Mouse (Mus musculus): ENCODE data around the gene Fes. TPM values are rescaled to one million over a fixed set of nuclear protein-coding genes. Genes with fewer than 3 reads are reported as not detected.

Gene Fes
- polyA plus RNA-seq, 1 experiment from 2014 or later, result 9.0 TPM

DNA sequence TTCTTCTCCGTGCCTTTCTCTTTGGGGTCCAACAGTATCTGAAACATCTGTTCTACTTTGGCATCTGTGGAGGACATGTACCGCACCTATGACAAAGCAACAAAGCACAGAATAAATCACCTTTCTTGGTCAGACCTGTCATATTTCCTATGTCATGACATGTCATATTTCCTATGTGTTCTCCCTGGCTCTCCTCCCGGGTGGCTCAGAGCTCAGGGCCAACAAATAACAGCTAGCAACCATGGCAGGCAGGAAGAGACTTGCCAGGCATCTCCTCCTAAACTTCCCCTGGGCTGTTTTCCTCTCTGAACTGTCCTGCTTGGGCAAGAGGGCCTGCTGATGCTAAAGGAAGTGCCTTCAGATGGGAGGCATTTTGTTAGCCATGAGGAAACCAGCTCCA is 50.8 kb downstream of the Fes start:
- H3K4me1 ChIP-seq, result peaks cover 31% of the 10 kb centered on the region
- 91% methylated on average over 3 of the region's 3 CpGs for WGBS
- peaks cover 56% of the 10 kb centered on the region for H3K36me3 ChIP-seq
- H3K9me3 ChIP-seq, result no peaks in the 10 kb centered on the region
- H3K27ac ChIP-seq, result no peak overlapping the region
- no peak for ATAC-seq (ENCODE audit: low FRiP score, low read depth)
- no peak overlapping the region for H3K4me3 ChIP-seq
- no peak overlapping the region for H3K9ac ChIP-seq
- H3K4me2 ChIP-seq (replicated peaks), result no peak overlapping the region
- H3K27me3 ChIP-seq (replicated peaks), result no peaks in the 10 kb centered on the region

DNA sequence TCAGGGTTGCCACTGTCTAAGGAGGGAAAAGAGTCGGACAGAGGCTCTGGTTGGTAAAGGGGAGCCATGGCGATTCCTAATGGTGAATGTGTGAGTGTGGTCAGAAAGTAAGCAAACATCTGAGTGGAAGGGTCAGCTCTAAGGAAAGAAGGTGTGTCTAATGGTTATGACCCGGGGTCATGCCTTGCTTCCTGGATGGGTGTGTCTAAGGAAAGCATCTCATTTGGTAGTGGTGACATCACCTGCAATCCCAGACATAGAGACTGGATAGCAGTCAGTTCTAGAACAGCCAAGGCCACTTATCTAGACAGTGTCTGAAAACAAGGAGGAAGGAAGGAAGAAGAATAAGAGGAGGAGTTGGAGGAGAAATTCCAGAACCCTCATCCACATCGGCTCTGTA is 52.9 kb downstream of the Fes start:
- no peak overlapping the region for H3K4me2 ChIP-seq (replicated peaks)
- no peak for ATAC-seq (ENCODE audit: low FRiP score, low read depth)
- WGBS, result 95% methylated on average over 4 of the region's 4 CpGs
- peaks cover 17% of the 10 kb centered on the region for H3K4me1 ChIP-seq
- H3K4me3 ChIP-seq, result no peak overlapping the region
- H3K9me3 ChIP-seq, result no peaks in the 10 kb centered on the region
- peaks cover 77% of the 10 kb centered on the region for H3K36me3 ChIP-seq
- H3K9ac ChIP-seq, result no peak overlapping the region
- no peak overlapping the region for H3K27ac ChIP-seq
- H3K27me3 ChIP-seq (replicated peaks), result no peaks in the 10 kb centered on the region

DNA sequence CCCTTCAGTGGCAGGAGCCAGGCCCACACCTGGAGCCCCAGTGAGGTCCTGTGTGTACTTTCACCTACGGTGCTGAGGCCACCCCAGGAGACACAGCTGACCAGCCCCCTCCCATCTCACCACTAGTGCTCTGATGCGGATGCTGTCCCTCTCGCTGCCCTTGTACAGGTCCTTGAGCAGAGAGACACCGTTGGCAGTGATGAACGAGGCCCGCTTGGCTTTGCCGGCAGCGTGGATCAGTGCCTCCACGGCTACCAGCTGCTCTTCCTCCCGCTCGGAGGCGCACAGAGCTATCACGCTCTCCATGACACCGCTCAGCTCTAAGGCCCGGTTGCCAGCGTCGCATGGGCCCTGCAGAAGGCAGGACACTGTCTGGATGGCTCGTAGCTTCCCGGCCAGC is 56.3 kb downstream of the Fes start:
- Histone ChIP-seq H3K4me1 (no peaks in the 10 kb centered on the region), H3K4me3 (no peak overlapping the region), H3K9me3 (no peaks in the 10 kb centered on the region), H3K27ac (no peak overlapping the region), H3K4me2 (replicated peaks) (no peak overlapping the region), H3K36me3 (peaks cover 99% of the 10 kb centered on the region), H3K9ac (no peak overlapping the region), H3K27me3 (replicated peaks) (no peaks in the 10 kb centered on the region)
- no peak for ATAC-seq (ENCODE audit: low FRiP score, low read depth)
- 88% methylated on average over 19 of the region's 19 CpGs for WGBS

DNA sequence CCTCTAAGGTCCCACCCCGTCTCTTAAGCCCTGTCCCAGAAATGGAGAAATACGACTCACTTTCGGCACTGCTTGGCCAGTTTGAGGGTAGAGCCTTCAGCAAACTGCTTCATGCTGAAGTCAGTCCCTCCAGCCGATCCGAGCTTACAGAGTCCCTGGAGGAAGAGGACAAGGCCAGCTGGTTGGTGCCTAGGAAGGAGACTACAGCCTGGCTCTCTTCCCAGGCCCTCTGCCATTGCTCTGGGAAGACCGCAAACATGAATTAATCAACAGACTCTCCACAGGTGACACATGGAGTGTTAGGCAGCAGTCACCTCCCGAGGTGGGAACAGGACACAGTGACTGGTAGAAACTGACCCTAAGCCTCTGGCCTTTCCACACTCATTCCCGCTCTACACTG is 57.5 kb downstream of the Fes start:
- no peak overlapping the region for H3K4me3 ChIP-seq
- 0 out of 2 replicates have a peak, but pooled peaks cover 3% of the 10 kb centered on the region for H3K4me1 ChIP-seq
- H3K27me3 ChIP-seq (replicated peaks), result no peaks in the 10 kb centered on the region
- no peak overlapping the region for H3K9ac ChIP-seq
- WGBS, result 93% methylated on average over 8 of the region's 8 CpGs
- H3K27ac ChIP-seq, result no peak overlapping the region
- H3K4me2 ChIP-seq (replicated peaks), result no peak overlapping the region
- H3K9me3 ChIP-seq, result no peaks in the 10 kb centered on the region
- ATAC-seq (ENCODE audit: low FRiP score, low read depth), result no peak
- peaks cover 100% of the 10 kb centered on the region for H3K36me3 ChIP-seq

Other genes with a start within 250 kb of the Fes start
- gene Sema4b, start 201.1 kb downstream of the Fes start, polyA plus RNA-seq (2016; fragmentation: Nextera tagmentation; extraction: Ambion mirVana), result 18.9 and 20.5 TPM in 2 replicates
- gene Cib1, start 155.1 kb downstream of the Fes start, polyA plus RNA-seq (2016; fragmentation: Nextera tagmentation; extraction: Ambion mirVana), result 43.1 and 47.5 TPM in 2 replicates
- 4.9 and 5.0 TPM in 2 replicates for gene Gdpgp1, start 155.1 kb downstream of the Fes start, polyA plus RNA-seq (2016; fragmentation: Nextera tagmentation; extraction: Ambion mirVana)
- gene Ttll13, start 141.6 kb downstream of the Fes start, polyA plus RNA-seq (2016; fragmentation: Nextera tagmentation; extraction: Ambion mirVana), result 1.2 and 2.0 TPM in 2 replicates
- 51.9 and 54.9 TPM in 2 replicates for gene Ngrn, start 126.7 kb downstream of the Fes start, polyA plus RNA-seq (2016; fragmentation: Nextera tagmentation; extraction: Ambion mirVana)
- gene Vps33b, start 118.3 kb downstream of the Fes start, polyA plus RNA-seq (2016; fragmentation: Nextera tagmentation; extraction: Ambion mirVana), result 17.6 and 22.1 TPM in 2 replicates
- 121 and 123 TPM in 2 replicates for gene Prc1, start 93.5 kb downstream of the Fes start, polyA plus RNA-seq (2016; fragmentation: Nextera tagmentation; extraction: Ambion mirVana)
- 10.2 and 12.5 TPM in 2 replicates for gene Rccd1, start 63.5 kb downstream of the Fes start, polyA plus RNA-seq (2016; fragmentation: Nextera tagmentation; extraction: Ambion mirVana)
- 55.8 and 59.9 TPM in 2 replicates for gene Unc45a, start 46.9 kb downstream of the Fes start, polyA plus RNA-seq (2016; fragmentation: Nextera tagmentation; extraction: Ambion mirVana)
- gene Hddc3, start 44.8 kb downstream of the Fes start, polyA plus RNA-seq (2016; fragmentation: Nextera tagmentation; extraction: Ambion mirVana), result 20.6 and 21.1 TPM in 2 replicates
- 25.0 and 25.5 TPM in 2 replicates for gene Man2a2, start 16.6 kb downstream of the Fes start, polyA plus RNA-seq (2016; fragmentation: Nextera tagmentation; extraction: Ambion mirVana)
- 6.3 and 6.5 TPM in 2 replicates for gene Furin, start 17.5 kb upstream of the Fes start, polyA plus RNA-seq (2016; fragmentation: Nextera tagmentation; extraction: Ambion mirVana)
- gene Blm, start 147.2 kb upstream of the Fes start, polyA plus RNA-seq (2016; fragmentation: Nextera tagmentation; extraction: Ambion mirVana), result 24.8 and 27.0 TPM in 2 replicates

Data from neural tube, embryonic 12.5 days (tissue).